Mouse (Mus musculus) CD8-positive naive resting alpha-beta T cell, adult 2 months (primary cell): Measurements from ENCODE around the gene Sgsm1.
"Not testable (repeated sequence)": the region's sequence is repeated elsewhere in the genome, so short reads cannot be mapped to it uniquely, and the experiment has no call there.

Source experiments
- DNase-seq, 2 experiments: peaks; one replicate each; pipeline ENCODE4 v3.0.0; 2022; ENCODE audit warnings: low read depth in 2 of 2, low spot score in 2 of 2

The Sgsm1 gene

DNA sequence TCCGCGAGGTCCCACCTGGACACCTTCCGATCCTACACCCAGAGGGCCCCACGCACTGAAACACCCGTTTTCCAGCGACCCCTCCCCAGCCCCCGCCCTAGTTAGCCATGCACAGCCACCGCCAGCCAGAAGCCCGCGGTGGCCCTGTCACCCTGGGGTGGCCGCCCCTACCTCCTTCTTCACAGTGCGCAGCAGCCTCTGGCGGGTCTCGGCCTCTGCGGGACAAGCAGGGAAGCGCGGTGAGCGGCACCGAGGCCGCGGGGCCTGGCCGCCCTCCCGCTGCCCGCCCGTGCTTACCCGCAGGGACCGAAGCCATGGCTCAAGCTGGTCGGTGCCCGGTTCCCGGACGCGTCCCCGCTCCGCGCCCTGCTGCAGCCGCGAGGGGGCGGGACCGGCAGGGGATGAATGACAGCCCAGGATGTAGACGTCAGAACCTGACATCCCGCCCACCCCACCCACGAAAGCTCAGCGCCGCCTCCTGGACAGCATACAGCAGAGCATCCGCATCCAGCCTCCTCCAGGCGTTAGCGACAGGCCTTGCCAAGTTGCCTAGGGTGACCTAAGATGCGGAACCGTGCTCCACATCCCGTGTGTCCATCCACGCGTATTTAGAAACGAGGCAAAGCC, at the start of gene Sgsm1:
Sgsm1 (minus strand) TSS at position 410 of the 627 bp plus-strand sequence.
- no peak for DNase-seq

- no peak for DNase-seq
These were observed 48.2 kb upstream of the Sgsm1 start for GRCm38 (mm10) chr5:113358833-113359232.

DNA sequence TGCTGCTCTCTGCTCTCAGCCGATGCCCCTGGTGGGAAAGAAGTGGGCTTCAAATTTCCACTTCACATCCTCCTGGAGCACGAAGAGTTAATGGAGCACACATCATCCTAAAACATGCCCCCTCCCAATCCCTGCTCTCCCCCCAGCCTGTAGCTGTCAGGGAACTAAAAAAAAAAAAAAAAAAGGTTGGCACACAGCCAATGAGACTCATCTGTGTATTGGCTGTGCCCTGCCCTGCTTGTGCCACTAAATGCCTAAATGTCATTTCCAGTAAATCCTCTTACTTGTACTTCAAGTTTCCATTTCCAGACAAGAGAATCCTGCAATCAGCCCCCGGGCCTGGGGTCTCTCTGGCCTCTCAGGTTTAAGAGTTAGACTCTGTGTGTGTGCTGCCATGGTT, 47.1 kb upstream of the Sgsm1 start:
- no peak for DNase-seq

DNA sequence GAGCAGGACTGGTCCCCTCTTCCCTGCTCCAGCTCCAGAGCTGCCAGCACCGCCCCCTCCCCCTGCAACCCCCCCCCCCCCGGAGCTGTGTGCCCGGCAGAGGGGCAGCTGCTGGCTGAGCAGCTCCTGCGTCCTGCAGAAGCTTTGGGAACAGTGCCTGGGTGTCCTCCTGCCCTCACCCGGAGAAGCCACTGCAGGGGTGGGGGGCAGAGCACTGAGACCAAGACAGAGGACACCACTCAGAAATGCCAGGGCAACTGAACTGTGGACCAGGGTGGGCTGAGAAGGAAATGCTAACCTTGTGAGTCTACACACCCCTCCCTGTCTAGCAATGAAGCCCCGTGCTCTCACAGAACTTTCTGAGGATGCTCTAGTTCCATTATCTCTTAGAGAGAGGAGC, 46.6 kb upstream of the Sgsm1 start, which contains the start of gene Aym1:
Aym1 (plus strand) TSS at position 109 of the 400 bp plus-strand sequence.
- DNase-seq: no peak

DNA sequence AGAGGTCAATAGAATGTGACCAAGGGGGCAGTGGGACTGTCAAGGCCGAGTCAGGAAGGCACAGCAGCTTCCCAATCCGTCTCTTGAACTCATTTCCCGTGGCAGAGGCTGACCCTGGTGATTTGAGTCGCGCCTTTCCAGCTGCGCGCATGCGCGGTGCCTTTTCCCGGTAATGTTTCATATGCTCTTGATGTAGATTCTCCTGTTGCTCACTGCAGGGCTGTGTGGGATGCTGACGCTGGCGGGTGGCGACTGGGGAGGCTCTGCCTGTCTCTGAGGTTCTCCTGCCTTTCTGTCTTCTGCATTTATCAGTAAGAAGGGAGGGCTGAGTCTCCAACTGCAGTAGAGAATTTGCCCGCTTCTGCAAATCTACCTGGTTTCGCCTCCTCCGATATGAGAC, 43.7 kb upstream of the Sgsm1 start:
- no peak for DNase-seq

- DNase-seq: no peak
These were observed 42.0 kb upstream of the Sgsm1 start for GRCm38 (mm10) chr5:113352636-113353035.

DNA sequence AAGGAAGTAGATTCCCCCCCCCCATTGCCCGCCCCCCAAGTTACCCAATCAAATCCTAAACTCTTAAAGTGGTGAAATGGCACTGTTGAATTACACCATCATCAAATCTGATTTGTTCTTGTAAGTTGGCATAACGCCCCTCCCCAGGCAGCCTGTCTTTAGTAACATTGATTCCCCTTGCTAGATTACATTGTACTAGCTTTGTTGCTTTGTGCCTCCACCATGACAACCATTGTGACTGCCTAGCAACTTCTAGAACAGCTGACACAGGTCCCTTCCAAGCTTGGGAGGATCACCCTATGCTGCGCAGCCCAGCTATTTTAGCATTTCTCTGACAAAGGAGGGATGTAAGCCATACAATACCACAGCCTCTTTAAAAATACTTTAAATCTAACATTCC, 41.2 kb upstream of the Sgsm1 start:
- DNase-seq: no peak

DNA sequence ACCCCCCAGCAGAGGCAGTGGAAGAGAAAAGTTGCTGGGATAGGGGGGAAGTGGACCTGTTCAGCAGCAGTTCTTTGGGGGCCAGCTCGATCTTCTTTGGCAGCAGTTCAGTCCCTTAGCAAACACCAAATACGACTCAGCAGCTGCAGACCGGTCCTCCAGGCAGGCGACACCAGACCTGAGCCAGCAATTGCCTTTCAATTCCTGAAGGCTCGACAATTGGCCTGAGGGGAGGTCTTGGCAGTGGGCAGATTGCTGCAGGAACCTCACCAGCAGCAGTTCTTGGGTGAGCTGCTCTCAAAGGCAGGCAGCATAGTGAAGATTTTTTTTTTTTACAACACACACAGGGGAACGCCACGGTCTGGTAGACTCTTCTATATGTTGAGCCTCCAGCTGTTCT, 39.2 kb upstream of the Sgsm1 start:
- DNase-seq: no peak

DNA sequence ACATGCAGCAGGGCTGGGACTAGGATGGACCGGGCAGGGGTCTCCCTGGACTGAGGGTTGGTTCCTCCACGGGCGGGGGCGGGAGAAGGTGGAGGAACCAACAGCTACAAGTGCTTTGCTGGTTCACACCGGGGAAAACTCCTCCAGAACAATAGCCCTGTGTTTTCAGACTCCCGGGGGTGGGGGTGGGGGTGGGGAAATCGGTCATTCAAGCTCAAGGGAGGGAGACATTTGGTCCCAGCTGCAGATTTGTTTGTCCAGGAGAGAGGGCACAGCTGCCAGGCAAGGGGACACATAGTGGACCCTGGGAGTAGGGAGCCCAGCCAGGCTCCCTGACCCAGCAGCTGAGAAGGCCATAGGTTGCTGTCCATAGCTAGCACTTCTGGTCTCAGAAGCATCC, 38.6 kb upstream of the Sgsm1 start:
- DNase-seq: no peak

GRCm38 (mm10) chr5:113348597-113348996, 38.0 kb upstream of the Sgsm1 start:
- DNase-seq: no peak

GRCm38 (mm10) chr5:113347593-113347992, 37.0 kb upstream of the Sgsm1 start:
- DNase-seq: no peak

GRCm38 (mm10) chr5:113346651-113347050, 36.1 kb upstream of the Sgsm1 start:
- not testable (repeated sequence) for DNase-seq

GRCm38 (mm10) chr5:113345781-113346180, 35.2 kb upstream of the Sgsm1 start:
- DNase-seq: no peak

DNA sequence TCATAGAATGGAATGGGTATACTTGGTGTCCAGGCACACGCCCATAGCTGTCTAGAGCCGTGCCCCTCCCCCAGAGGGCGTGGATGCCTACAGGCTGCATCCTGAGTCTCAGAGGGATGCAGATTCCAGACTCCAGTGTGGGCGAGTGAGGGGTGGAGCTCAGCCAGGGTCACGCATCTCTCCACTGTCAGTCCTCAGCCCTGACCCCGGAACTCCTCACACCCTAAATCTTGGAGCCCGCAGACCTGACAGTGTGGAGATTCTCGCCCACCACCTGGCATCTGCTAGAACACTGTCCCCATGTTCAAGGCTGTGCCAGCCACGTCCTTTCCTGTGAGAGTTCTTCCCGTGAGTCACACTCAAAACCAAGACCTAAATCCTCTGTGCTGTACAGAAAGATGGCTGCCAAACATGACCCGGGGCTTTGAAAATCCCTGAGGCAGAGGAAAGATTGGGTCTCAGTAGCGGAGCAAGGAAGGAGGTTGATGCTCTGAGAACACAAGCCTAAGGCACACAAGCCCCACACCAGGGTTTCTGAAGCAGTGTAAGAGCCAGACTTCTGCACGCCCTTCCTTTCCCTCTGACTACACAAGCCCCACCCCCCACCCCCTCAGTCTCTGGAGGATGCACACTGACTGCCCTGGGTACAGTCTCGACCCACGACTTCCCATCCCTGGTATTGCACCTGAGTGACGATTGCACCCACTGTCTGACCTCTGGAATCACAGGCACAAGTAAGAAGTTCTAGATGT, 34.2 kb upstream of the Sgsm1 start:
- no peak for DNase-seq

DNA sequence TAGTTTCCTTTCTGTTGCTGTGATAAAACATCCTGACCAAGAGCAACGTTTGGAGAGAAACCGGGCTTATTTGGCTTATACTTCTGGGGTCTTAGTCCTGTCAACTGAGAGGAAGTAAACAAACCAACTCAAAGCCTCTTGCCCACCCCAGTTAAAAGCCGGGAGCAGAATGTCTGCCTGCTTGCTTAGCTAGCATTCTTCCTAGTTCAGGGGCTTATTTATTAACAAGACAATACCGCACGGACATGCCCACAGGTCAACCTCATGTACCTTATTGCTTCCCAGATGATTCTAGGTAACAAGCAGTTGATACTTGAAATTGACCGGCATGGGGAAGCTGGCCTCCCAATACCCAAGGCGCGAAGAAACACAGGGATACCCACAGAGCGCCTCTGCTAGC, 25.7 kb upstream of the Sgsm1 start:
- no peak for DNase-seq

- DNase-seq: no peak
These were observed 25.1 kb upstream of the Sgsm1 start for GRCm38 (mm10) chr5:113335732-113336131.

- DNase-seq: no peak
These were observed 24.3 kb upstream of the Sgsm1 start for GRCm38 (mm10) chr5:113334621-113335530.

DNA sequence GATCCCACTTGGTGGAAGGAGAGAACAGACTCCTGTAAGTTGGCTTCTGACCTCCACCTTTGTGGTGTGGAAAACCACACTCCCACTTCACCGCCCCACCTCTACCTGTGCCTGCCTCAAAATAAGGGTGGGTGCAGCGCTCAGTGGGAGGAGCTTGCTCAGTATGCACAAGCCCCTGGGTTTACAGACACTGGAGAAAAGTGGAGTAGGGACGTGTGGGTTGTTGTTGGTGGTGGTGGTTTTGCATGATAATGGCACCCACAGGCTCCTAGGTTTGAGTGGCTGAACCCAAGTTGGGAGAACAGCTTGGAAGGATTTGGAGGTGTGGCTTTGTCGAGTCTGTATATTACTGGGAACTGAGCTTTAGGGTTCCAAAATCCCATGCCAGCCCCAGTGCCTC, 22.3 kb upstream of the Sgsm1 start:
- no peak for DNase-seq

DNA sequence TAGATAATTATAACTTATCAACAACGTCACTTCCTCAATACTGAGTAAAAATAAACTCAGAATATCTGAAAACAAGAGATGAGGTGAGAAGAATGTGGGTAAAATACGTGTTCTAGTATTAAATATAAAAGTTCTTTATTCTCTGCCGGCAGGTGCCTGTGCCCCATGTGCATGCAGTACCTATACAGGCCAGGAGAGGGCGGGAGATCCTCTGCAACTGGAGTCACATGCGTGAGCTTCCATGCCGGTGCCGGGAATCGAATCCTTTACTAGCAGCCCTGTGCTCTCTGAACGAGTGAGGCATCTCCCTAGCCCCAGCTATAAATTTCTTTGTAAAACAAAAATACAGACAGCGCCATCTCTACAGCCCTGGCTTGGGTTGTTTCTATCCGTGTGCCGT, 21.7 kb upstream of the Sgsm1 start:
- no peak for DNase-seq

- no peak for DNase-seq
These were observed 19.6 kb upstream of the Sgsm1 start for GRCm38 (mm10) chr5:113330202-113330601.

- no peak for DNase-seq
These were observed 18.9 kb upstream of the Sgsm1 start for GRCm38 (mm10) chr5:113329463-113329862.
